Mouse (Mus musculus): Measurements from ENCODE around the gene Ccdc85c. TPM values are rescaled to one million over a fixed set of nuclear protein-coding genes. Genes with fewer than 3 reads are reported as not detected.

The Ccdc85c gene
- total and polyA plus RNA-seq, 3 experiments: 14.0 to 32.4 (median 15.2) TPM

GRCm38 (mm10) chr12:108259322-108260049 is 15.7 kb downstream of the Ccdc85c start:
- H3K27ac ChIP-seq (ENCODE audit: insufficient read depth, low read depth): no peak overlapping the region
- H3K9me3 ChIP-seq (replicated peaks; ENCODE audit: low read length): no peaks in the 10 kb centered on the region
- dilution Hi-C loops (cut with MboI; ENCODE audit: extremely low pct_ligation_motif_present, extremely low pct_unique_long_range_greater_than_20kb, low sequenced_read_pairs): no loop called here
- no peak for DNase-seq (ENCODE audit: extremely low read depth)
- H3K9ac ChIP-seq (ENCODE audit: insufficient read depth, low read depth): no peak overlapping the region
- H3K4me1 ChIP-seq (ENCODE audit: control insufficient read depth in 1 of 2, insufficient read depth in 2 of 2): peaks cover 0 to 80% of the 10 kb centered on the region in 2 experiments; a peak in 2 of 4 replicates
- no peak for TF ChIP-seq SIN3A (IDR thresholded peaks at IDR 0.05; ENCODE audit: low read length)
- TF ChIP-seq PAX5 (IDR thresholded peaks at IDR 0.05; ENCODE audit: low read length): no peak
- no peak for TF ChIP-seq ZC3H11A (IDR thresholded peaks at IDR 0.05; ENCODE audit: low read depth, low read length)
- TF ChIP-seq ZNF384 (IDR thresholded peaks at IDR 0.05; ENCODE audit: low read depth, low read length): no peak
- no peak for TF ChIP-seq CTCF (conservative IDR thresholded peaks at IDR 0.05 in 1 of 2, IDR thresholded peaks at IDR 0.05 in 1 of 2; ENCODE audit: low read depth in 2 of 2, low read length in 2 of 2)
- TF ChIP-seq ZMIZ1 (IDR thresholded peaks at IDR 0.05; ENCODE audit: low read depth, low read length): no peak
- TF ChIP-seq IRF4 (IDR thresholded peaks at IDR 0.05; ENCODE audit: low read depth, low read length): no peak
- TF ChIP-seq USF1 (IDR thresholded peaks at IDR 0.05; ENCODE audit: low read depth, low read length): no peak
- TF ChIP-seq MYC (IDR thresholded peaks at IDR 0.05; ENCODE audit: low read depth, low read length): no peak
- peaks cover 0 to 66% of the 10 kb centered on the region in 2 experiments for H3K36me3 ChIP-seq (replicated peaks in 1 of 2; ENCODE audit: control insufficient read depth in 1 of 2, insufficient read depth in 1 of 2, low read length in 1 of 2)
- H3K27me3 ChIP-seq (replicated peaks): no peaks in the 10 kb centered on the region
- H3K4me2 ChIP-seq (ENCODE audit: insufficient read depth, low read depth, poor library complexity, severe bottlenecking): no peak overlapping the region
- no peaks in the 10 kb centered on the region for H3K79me2 ChIP-seq (replicated peaks; ENCODE audit: control insufficient read depth, extremely low read depth, insufficient read depth, poor library complexity, severe bottlenecking)
- H3K4me3 ChIP-seq (replicated peaks in 1 of 3; ENCODE audit: low read depth in 2 of 3, low read length in 2 of 3, poor library complexity in 1 of 3): no peak overlapping the region
- in situ Hi-C loops (cut with MboI; ENCODE audit: low pct_ligation_motif_present, low pct_unique_long_range_greater_than_20kb, low sequenced_read_pairs): no loop called here

- H3K4me2 ChIP-seq (ENCODE audit: insufficient read depth, low read depth, poor library complexity, severe bottlenecking): no peak overlapping the region
- in situ Hi-C loops (cut with MboI; ENCODE audit: low pct_ligation_motif_present, low pct_unique_long_range_greater_than_20kb, low sequenced_read_pairs): no loop called here
Observed at GRCm38 (mm10) chr12:108256734-108257133, 18.5 kb downstream of the Ccdc85c start.

DNA sequence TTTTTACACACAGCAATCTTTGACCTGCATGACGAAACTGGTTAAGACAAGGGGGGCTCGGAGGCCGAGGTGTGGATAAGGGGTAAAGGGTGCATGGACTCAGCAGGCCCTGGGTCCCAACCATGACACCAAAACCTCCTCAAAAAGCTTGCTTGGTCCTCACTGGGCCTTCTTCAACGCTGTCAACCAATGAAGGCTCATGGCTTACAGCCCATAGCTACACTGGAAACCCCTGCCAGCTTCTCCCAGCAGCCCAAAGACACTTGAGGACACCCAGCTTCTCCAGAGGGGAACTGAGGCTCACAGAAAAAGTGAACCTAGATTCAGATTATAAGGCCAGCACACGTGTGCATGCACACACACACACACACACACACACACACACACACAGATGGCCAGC is 19.3 kb downstream of the Ccdc85c start:
- Histone ChIP-seq H3K79me2 (replicated peaks; ENCODE audit: control insufficient read depth, extremely low read depth, insufficient read depth, poor library complexity, severe bottlenecking) (no peaks in the 10 kb centered on the region), H3K27me3 (replicated peaks) (no peaks in the 10 kb centered on the region), H3K27ac (ENCODE audit: insufficient read depth, low read depth) (no peak overlapping the region), H3K4me3 (replicated peaks in 1 of 3; ENCODE audit: low read depth in 2 of 3, low read length in 2 of 3, poor library complexity in 1 of 3) (no peak overlapping the region), H3K4me2 (ENCODE audit: insufficient read depth, low read depth, poor library complexity, severe bottlenecking) (no peak overlapping the region), H3K4me1 (ENCODE audit: control insufficient read depth in 1 of 2, insufficient read depth in 2 of 2) (peaks cover 0 to 78% of the 10 kb centered on the region in 2 experiments; a peak in 2 of 4 replicates), H3K9ac (ENCODE audit: insufficient read depth, low read depth) (no peak overlapping the region), H3K36me3 (replicated peaks in 1 of 2; ENCODE audit: control insufficient read depth in 1 of 2, insufficient read depth in 1 of 2, low read length in 1 of 2) (peaks cover 0 to 69% of the 10 kb centered on the region in 2 experiments), H3K9me3 (replicated peaks; ENCODE audit: low read length) (no peaks in the 10 kb centered on the region)
- dilution Hi-C loops (cut with MboI; ENCODE audit: extremely low pct_ligation_motif_present, extremely low pct_unique_long_range_greater_than_20kb, low sequenced_read_pairs) (no loop called here), in situ Hi-C loops (cut with MboI; ENCODE audit: low pct_ligation_motif_present, low pct_unique_long_range_greater_than_20kb, low sequenced_read_pairs) (no loop called here)
- DNase-seq (ENCODE audit: extremely low read depth): no peak
- TF ChIP-seq ZMIZ1 (IDR thresholded peaks at IDR 0.05; ENCODE audit: low read depth, low read length): no peak
- TF ChIP-seq ZNF384 (IDR thresholded peaks at IDR 0.05; ENCODE audit: low read depth, low read length): no peak
- no peak for TF ChIP-seq JUND (conservative IDR thresholded peaks at IDR 0.05; ENCODE audit: low read depth, low read length)
- no peak for TF ChIP-seq SMC3 (IDR thresholded peaks at IDR 0.05; ENCODE audit: low read depth, low read length)
- TF ChIP-seq ELF1 (IDR thresholded peaks at IDR 0.05; ENCODE audit: low read depth, low read length): no peak
- TF ChIP-seq NRF1 (IDR thresholded peaks at IDR 0.05; ENCODE audit: low read depth, low read length): no peak
- no peak for TF ChIP-seq GABPA (IDR thresholded peaks at IDR 0.05; ENCODE audit: insufficient replicate concordance, low read depth, low read length)
- no peak for TF ChIP-seq MYC (IDR thresholded peaks at IDR 0.05; ENCODE audit: low read depth, low read length)
- TF ChIP-seq BHLHE40 (IDR thresholded peaks at IDR 0.05; ENCODE audit: low read depth, low read length): no peak
- no peak for TF ChIP-seq MAFK (IDR thresholded peaks at IDR 0.05; ENCODE audit: insufficient replicate concordance, low read length)
- TF ChIP-seq RAD21 (IDR thresholded peaks at IDR 0.05; ENCODE audit: low read depth, low read length): no peak
- no peak for TF ChIP-seq POLR2AphosphoS2 (IDR thresholded peaks at IDR 0.05; ENCODE audit: low read depth, low read length)
- TF ChIP-seq CHD1 (IDR thresholded peaks at IDR 0.05; ENCODE audit: low read depth, low read length): no peak

More at GRCm38 (mm10) chr12:108256734-108257133, 18.5 kb downstream of the Ccdc85c start:
- dilution Hi-C loops (cut with MboI; ENCODE audit: extremely low pct_ligation_motif_present, extremely low pct_unique_long_range_greater_than_20kb, low sequenced_read_pairs): no loop called here
- no peak for DNase-seq (ENCODE audit: extremely low read depth)
- Histone ChIP-seq H3K27ac (ENCODE audit: insufficient read depth, low read depth) (no peak overlapping the region), H3K27me3 (replicated peaks) (no peaks in the 10 kb centered on the region), H3K4me3 (replicated peaks in 1 of 3; ENCODE audit: low read depth in 2 of 3, low read length in 2 of 3, poor library complexity in 1 of 3) (no peak overlapping the region), H3K9ac (ENCODE audit: insufficient read depth, low read depth) (no peak overlapping the region), H3K36me3 (replicated peaks in 1 of 2; ENCODE audit: control insufficient read depth in 1 of 2, insufficient read depth in 1 of 2, low read length in 1 of 2) (peaks cover 0 to 72% of the 10 kb centered on the region in 2 experiments), H3K79me2 (replicated peaks; ENCODE audit: control insufficient read depth, extremely low read depth, insufficient read depth, poor library complexity, severe bottlenecking) (no peaks in the 10 kb centered on the region), H3K4me1 (ENCODE audit: control insufficient read depth in 1 of 2, insufficient read depth in 2 of 2) (peaks cover 0 to 81% of the 10 kb centered on the region in 2 experiments; a peak in 2 of 4 replicates), H3K9me3 (replicated peaks; ENCODE audit: low read length) (no peaks in the 10 kb centered on the region)
- TF ChIP-seq BHLHE40 (IDR thresholded peaks at IDR 0.05; ENCODE audit: low read depth, low read length) (no peak), TBP (conservative IDR thresholded peaks at IDR 0.05; ENCODE audit: low read depth, low read length) (no peak), RCOR1 (conservative IDR thresholded peaks at IDR 0.05; ENCODE audit: low read depth, low read length) (no peak), POLR2A (IDR thresholded peaks at IDR 0.05; ENCODE audit: low read depth, low read length) (no peak), POLR2AphosphoS2 (IDR thresholded peaks at IDR 0.05; ENCODE audit: low read depth, low read length) (no peak), E2F4 (IDR thresholded peaks at IDR 0.05; ENCODE audit: insufficient replicate concordance, low read depth, low read length) (no peak)

Data from CH12.LX (cell line).